Mouse (Mus musculus) megakaryocyte progenitor cell, adult 5-6 weeks (primary cell): ENCODE measurements around the gene Gins3. TPM values are rescaled to one million over a fixed set of nuclear protein-coding genes. Genes with fewer than 3 reads are reported as not detected.

Experiments
- ATAC-seq: replicated peaks from 2 replicates; pipeline ENCODE4 v1.8.0; 2016; ENCODE audit warnings: mild to moderate bottlenecking, moderate TSS enrichment, inconsistent platforms; ENCODE audit not compliant: poor library complexity
- total RNA-seq, 2 experiments: library from RNA; stranded (forward) in 1 of 2; stranded (reverse) in 1 of 2; fragments of 157-497, 149-512 nt in 1 of 2; fragments of 200-1000 nt in 1 of 2; gene quantifications; 2 replicates each; pipeline versions ENCODE4 v1.2.3 to v1.2.4; 2015 to 2017

The Gins3 gene
- total RNA-seq, 2 experiments from 2014 or later = 15.8 to 21.8 TPM

- no peak for ATAC-seq
Measured at GRCm38 (mm10) chr8:95690929-95691541, 57.8 kb downstream of the Gins3 start.

- no peak for ATAC-seq
Measured at GRCm38 (mm10) chr8:95694631-95695030, 61.4 kb downstream of the Gins3 start.

Other genes starting within 250 kb of the Gins3 start
- 96.0 and 101 TPM in 2 replicates for gene Cfap20, start 198.6 kb upstream of the Gins3 start, total RNA-seq (2015)
- gene Cfap20, start 198.6 kb upstream of the Gins3 start, total RNA-seq (2017) = 52.0 and 63.2 TPM in 2 replicates
- gene Csnk2a2, start 143.4 kb upstream of the Gins3 start, total RNA-seq (2015) = 113 TPM in 2 replicates
- 30.0 and 33.1 TPM in 2 replicates for gene Csnk2a2, start 143.4 kb upstream of the Gins3 start, total RNA-seq (2017)
- gene Ccdc113, start 99.4 kb upstream of the Gins3 start, total RNA-seq (2015) = not detected in 2 replicates
- gene Ccdc113, start 99.4 kb upstream of the Gins3 start, total RNA-seq (2017) = not detected in 2 replicates
- not detected in 2 replicates for gene Prss54, start 57.1 kb upstream of the Gins3 start, total RNA-seq (2015)
- not detected in 2 replicates for gene Prss54, start 57.1 kb upstream of the Gins3 start, total RNA-seq (2017)
- gene Ndrg4, start 43.5 kb downstream of the Gins3 start, total RNA-seq (2015) = not detected in 2 replicates
- gene Ndrg4, start 43.5 kb downstream of the Gins3 start, total RNA-seq (2017) = not detected in 2 replicates
- 29.8 and 31.8 TPM in 2 replicates for gene Setd6, start 82.4 kb downstream of the Gins3 start, total RNA-seq (2015)
- gene Setd6, start 82.4 kb downstream of the Gins3 start, total RNA-seq (2017) = 48.4 and 48.9 TPM in 2 replicates
- 210 and 287 TPM in 2 replicates for gene Cnot1, start 174.0 kb downstream of the Gins3 start, total RNA-seq (2015)
- gene Cnot1, start 174.0 kb downstream of the Gins3 start, total RNA-seq (2017) = 104 and 139 TPM in 2 replicates
- gene Sap18b, start 191.9 kb downstream of the Gins3 start, total RNA-seq (2015) = 126 and 160 TPM in 2 replicates
- 314 and 323 TPM in 2 replicates for gene Sap18b, start 191.9 kb downstream of the Gins3 start, total RNA-seq (2017)
- 6.4 and 6.8 TPM in 2 replicates for gene Slc38a7, start 220.1 kb downstream of the Gins3 start, total RNA-seq (2015)
- 4.2 and 5.1 TPM in 2 replicates for gene Slc38a7, start 220.1 kb downstream of the Gins3 start, total RNA-seq (2017)